Mouse (Mus musculus): ENCODE results near the gene Pthlh. TPM values are rescaled to one million over a fixed set of nuclear protein-coding genes. Genes with fewer than 3 reads are reported as not detected.
"Not testable (repeated sequence)": the region's sequence is repeated elsewhere in the genome, so short reads cannot be mapped to it uniquely, and the experiment has no call there.

The Pthlh gene
- not detected in 2 replicates for polyA plus RNA-seq (2011; ENCODE audit: insufficient read depth, insufficient read length, low read depth, missing spikeins)

DNA sequence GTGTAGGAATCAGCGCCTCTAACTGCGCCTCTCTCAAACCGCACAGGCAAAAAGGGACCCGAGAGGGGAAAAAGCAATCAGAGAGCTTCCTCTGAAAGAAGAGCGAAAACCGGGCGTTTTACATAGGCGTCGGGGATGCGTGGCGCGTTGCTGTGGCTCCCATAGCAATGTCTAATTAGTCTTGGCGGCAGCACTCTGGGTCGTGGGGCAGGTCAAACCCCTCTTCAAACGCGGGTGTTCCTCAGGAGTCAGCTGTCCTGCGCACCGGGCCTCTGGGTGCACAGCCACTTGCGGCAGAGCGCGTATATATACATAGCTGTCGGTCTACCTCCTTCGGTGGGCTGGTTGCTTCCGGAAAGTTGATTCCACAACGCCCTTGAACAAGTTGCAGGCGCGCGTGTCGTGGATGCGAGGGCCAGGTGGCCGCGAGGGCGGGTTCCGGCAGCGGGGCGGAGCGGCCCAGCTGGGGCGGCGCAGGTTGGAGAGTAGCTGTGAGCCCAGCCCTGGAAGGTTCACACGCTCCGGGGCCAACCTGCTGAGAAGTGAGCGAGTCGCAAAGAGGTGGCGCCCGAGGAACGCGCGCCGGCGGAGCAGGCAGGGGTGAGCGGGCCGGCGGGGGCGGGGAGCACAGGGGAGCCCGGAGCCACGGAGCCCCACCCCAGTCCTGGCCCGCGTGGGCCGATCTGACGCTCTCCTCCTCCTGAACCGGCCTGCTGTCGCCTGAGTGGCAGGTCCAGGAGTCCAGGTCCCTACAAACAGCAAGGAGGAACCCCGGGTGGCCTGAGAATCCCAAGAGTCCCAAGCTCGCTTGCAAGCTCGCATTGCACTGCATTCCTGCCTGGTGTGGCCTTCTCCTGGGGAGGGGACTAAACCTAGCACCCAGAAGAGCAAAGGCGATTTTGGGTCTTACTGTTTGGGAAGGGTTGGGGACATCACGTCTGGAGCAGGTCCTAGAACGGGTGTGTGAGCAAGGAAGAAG, at the start of gene Pthlh:
Pthlh (minus strand) TSS at position 597 of the 979 bp plus-strand sequence.
- Histone ChIP-seq H3K4me1 (ENCODE audit: control insufficient read depth, insufficient read depth, low read length) (no peaks in the 10 kb centered on the region), H3K9ac (ENCODE audit: low read depth, poor library complexity, severe bottlenecking) (0 out of 2 replicates have a peak within 1 kb of the TSS, but pooled peaks have one; percentile 25), H3K27ac (ENCODE audit: insufficient read depth, low read length) (no peak within 1 kb of the TSS), H3K9me3 (replicated peaks; ENCODE audit: control insufficient read depth, insufficient read depth, low read length, poor library complexity, severe bottlenecking) (no peaks in the 10 kb centered on the region), H3K36me3 (ENCODE audit: control insufficient read depth, insufficient read depth, low read length, poor library complexity, severe bottlenecking) (no peaks in the 10 kb centered on the region), H3K4me3 (ENCODE audit: low read depth, low read length) (peak within 1 kb of the TSS; percentile 67), H3K27me3 (ENCODE audit: control insufficient read depth, insufficient read depth, low read length, poor library complexity, severe bottlenecking) (peaks cover 4% of the 10 kb centered on the region; the same call in 1 of the 2 replicates)
- peak; percentile 27 for TF ChIP-seq CTCF (IDR thresholded peaks at IDR 0.05; ENCODE audit: low read depth, low read length)
- TF ChIP-seq POLR2A (IDR thresholded peaks at IDR 0.05; ENCODE audit: insufficient read depth, low read length): no peak

DNA sequence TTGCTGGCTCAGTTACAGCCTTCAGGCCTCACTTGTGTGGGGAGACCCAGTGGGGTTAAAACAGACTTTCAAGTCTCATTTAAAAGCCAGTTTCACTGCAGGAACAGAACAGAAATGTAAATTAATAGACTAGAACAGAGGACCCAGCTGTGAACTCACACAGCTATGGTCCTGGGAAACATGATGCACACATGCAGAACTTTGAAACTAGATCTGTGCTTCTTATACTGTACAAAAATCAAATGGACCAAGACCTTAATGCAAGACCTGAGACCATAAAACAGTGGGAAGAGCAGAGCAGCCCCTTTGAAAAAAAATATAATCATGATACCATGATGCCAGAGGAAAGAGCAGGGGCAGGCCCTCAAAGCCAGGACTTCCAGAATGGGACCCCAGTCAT, 49.3 kb upstream of the Pthlh start:
- H3K4me1 ChIP-seq (ENCODE audit: control insufficient read depth, insufficient read depth, low read length): no peaks in the 10 kb centered on the region
- H3K27me3 ChIP-seq (ENCODE audit: control insufficient read depth, insufficient read depth, low read length, poor library complexity, severe bottlenecking): no peaks in the 10 kb centered on the region
- no peak overlapping the region for H3K4me3 ChIP-seq (ENCODE audit: low read depth, low read length)
- no peaks in the 10 kb centered on the region for H3K36me3 ChIP-seq (ENCODE audit: control insufficient read depth, insufficient read depth, low read length, poor library complexity, severe bottlenecking)
- H3K9ac ChIP-seq (ENCODE audit: low read depth, poor library complexity, severe bottlenecking): no peak overlapping the region
- TF ChIP-seq CTCF (IDR thresholded peaks at IDR 0.05; ENCODE audit: low read depth, low read length) (no peak), POLR2A (IDR thresholded peaks at IDR 0.05; ENCODE audit: insufficient read depth, low read length) (no peak), EP300 (IDR thresholded peaks at IDR 0.05; ENCODE audit: insufficient read depth, low read depth, low read length) (no peak)
- no peaks in the 10 kb centered on the region for H3K9me3 ChIP-seq (replicated peaks; ENCODE audit: control insufficient read depth, insufficient read depth, low read length, poor library complexity, severe bottlenecking)
- H3K27ac ChIP-seq (ENCODE audit: insufficient read depth, low read length): no peak overlapping the region

DNA sequence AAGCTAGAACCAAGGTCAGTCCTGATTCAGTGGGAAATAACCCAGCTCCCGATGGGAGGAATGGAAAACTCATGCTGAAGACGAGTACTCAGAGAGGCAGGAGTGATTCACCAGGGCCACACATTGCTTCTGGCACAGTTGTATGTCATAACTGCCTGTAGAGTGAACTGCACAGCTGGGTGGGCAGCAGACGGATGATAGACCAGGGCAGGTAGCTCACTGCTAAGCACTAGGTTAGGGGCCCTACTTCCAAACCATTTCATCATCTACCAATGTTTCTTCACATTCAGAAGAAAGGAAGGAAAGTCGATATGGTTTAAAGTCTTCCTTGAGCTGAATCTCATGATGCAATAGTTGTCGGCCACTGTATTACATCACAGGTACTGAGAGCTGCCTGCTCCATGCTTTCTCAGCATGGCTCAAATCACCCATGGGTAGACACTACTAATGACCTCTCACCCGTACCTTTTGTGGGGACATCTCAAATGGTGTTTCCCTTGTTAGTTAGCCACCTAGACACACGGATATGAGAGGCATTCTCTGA, 46.5 kb upstream of the Pthlh start:
- no peaks in the 10 kb centered on the region for H3K27me3 ChIP-seq (ENCODE audit: control insufficient read depth, insufficient read depth, low read length, poor library complexity, severe bottlenecking)
- TF ChIP-seq POLR2A (IDR thresholded peaks at IDR 0.05; ENCODE audit: insufficient read depth, low read length) (no peak), EP300 (IDR thresholded peaks at IDR 0.05; ENCODE audit: insufficient read depth, low read depth, low read length) (no peak)
- no peaks in the 10 kb centered on the region for H3K9me3 ChIP-seq (replicated peaks; ENCODE audit: control insufficient read depth, insufficient read depth, low read length, poor library complexity, severe bottlenecking)
- no peak overlapping the region for H3K27ac ChIP-seq (ENCODE audit: insufficient read depth, low read length)
- H3K4me3 ChIP-seq (ENCODE audit: low read depth, low read length): no peak overlapping the region
- H3K4me1 ChIP-seq (ENCODE audit: control insufficient read depth, insufficient read depth, low read length): no peaks in the 10 kb centered on the region
- H3K36me3 ChIP-seq (ENCODE audit: control insufficient read depth, insufficient read depth, low read length, poor library complexity, severe bottlenecking): no peaks in the 10 kb centered on the region
- H3K9ac ChIP-seq (ENCODE audit: low read depth, poor library complexity, severe bottlenecking): no peak overlapping the region

DNA sequence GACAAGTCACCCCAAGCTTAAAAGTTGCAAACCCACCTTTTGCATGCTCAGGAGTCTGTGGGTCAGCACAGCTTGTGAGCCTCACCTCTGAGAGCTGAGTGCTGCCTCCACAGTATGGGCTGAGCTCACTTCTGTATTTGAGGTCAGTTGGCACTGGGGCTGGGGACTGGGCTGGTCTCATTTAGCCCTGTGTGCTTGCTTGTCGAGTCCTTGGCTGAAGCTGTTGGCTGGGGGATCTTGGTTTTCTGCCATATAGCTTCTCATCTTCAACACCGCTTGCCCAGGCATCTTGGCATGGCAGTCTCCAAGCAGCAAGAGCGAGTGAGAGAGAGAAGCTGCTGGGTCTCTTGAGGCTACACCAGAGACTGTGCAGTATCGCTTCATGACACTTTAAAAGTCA, 46.1 kb upstream of the Pthlh start:
- Histone ChIP-seq H3K9me3 (replicated peaks; ENCODE audit: control insufficient read depth, insufficient read depth, low read length, poor library complexity, severe bottlenecking) (no peaks in the 10 kb centered on the region), H3K27me3 (ENCODE audit: control insufficient read depth, insufficient read depth, low read length, poor library complexity, severe bottlenecking) (no peaks in the 10 kb centered on the region), H3K4me1 (ENCODE audit: control insufficient read depth, insufficient read depth, low read length) (no peaks in the 10 kb centered on the region), H3K4me3 (ENCODE audit: low read depth, low read length) (no peak overlapping the region), H3K27ac (ENCODE audit: insufficient read depth, low read length) (no peak overlapping the region), H3K36me3 (ENCODE audit: control insufficient read depth, insufficient read depth, low read length, poor library complexity, severe bottlenecking) (no peaks in the 10 kb centered on the region), H3K9ac (ENCODE audit: low read depth, poor library complexity, severe bottlenecking) (no peak overlapping the region)
- TF ChIP-seq EP300 (IDR thresholded peaks at IDR 0.05; ENCODE audit: insufficient read depth, low read depth, low read length) (no peak), POLR2A (IDR thresholded peaks at IDR 0.05; ENCODE audit: insufficient read depth, low read length) (no peak), CTCF (IDR thresholded peaks at IDR 0.05; ENCODE audit: low read depth, low read length) (no peak)

DNA sequence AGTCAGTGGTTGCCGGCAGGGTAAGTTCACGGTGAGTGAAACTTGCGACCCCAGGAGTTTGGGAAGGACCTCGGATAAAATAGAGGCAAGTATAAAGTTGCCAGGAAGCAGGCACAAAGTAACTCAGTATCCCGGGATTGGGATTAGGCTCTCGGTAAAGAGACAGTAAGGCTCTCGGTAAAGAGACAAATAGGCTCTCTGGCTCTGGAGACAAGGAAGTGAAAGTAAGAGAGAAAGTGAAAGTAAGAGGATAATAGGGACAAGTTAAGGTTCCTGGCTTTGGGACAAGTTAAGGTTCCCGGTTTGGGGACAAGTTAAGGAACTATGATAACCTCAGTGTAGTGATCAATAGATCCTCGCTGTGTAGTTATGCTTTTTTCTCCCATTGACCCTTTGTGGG, 40.3 kb upstream of the Pthlh start:
- H3K9ac ChIP-seq (ENCODE audit: low read depth, poor library complexity, severe bottlenecking): not testable (repeated sequence)

DNA sequence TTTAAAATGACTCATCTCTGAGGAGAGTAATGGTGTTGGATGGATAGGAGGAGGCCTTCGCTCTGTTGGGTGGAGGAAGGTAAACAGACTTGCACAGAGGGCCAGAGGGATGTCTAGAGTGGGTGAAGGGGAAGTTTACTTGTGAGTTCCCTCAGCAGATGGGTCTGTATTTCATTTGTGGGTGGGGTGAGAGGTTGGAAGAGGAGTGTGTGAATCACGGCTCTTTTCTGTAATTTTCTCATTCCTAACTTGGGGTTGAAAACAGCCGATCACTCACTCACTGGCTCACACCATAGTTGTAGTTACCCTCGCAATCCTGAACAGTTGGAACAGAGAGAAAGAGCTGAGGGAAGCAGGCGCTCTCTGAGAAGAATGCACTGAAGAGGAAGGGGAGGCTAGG, 35.6 kb upstream of the Pthlh start:
- Histone ChIP-seq H3K27me3 (ENCODE audit: control insufficient read depth, insufficient read depth, low read length, poor library complexity, severe bottlenecking) (no peaks in the 10 kb centered on the region), H3K36me3 (ENCODE audit: control insufficient read depth, insufficient read depth, low read length, poor library complexity, severe bottlenecking) (no peaks in the 10 kb centered on the region), H3K9ac (ENCODE audit: low read depth, poor library complexity, severe bottlenecking) (no peak overlapping the region), H3K4me1 (ENCODE audit: control insufficient read depth, insufficient read depth, low read length) (no peaks in the 10 kb centered on the region), H3K9me3 (replicated peaks; ENCODE audit: control insufficient read depth, insufficient read depth, low read length, poor library complexity, severe bottlenecking) (peaks cover 2% of the 10 kb centered on the region; the same call in 1 of the 2 replicates), H3K27ac (ENCODE audit: insufficient read depth, low read length) (no peak overlapping the region), H3K4me3 (ENCODE audit: low read depth, low read length) (no peak overlapping the region)
- TF ChIP-seq POLR2A (IDR thresholded peaks at IDR 0.05; ENCODE audit: insufficient read depth, low read length): no peak
- no peak for TF ChIP-seq CTCF (IDR thresholded peaks at IDR 0.05; ENCODE audit: low read depth, low read length)
- TF ChIP-seq EP300 (IDR thresholded peaks at IDR 0.05; ENCODE audit: insufficient read depth, low read depth, low read length): no peak

More for the DNA sequence above, 40.3 kb upstream of the Pthlh start:
- not testable (repeated sequence) for H3K4me3 ChIP-seq (ENCODE audit: low read depth, low read length); H3K27me3 ChIP-seq (ENCODE audit: control insufficient read depth, insufficient read depth, low read length, poor library complexity, severe bottlenecking); H3K36me3 ChIP-seq (ENCODE audit: control insufficient read depth, insufficient read depth, low read length, poor library complexity, severe bottlenecking); H3K9me3 ChIP-seq (replicated peaks; ENCODE audit: control insufficient read depth, insufficient read depth, low read length, poor library complexity, severe bottlenecking); H3K27ac ChIP-seq (ENCODE audit: insufficient read depth, low read length); H3K4me1 ChIP-seq (ENCODE audit: control insufficient read depth, insufficient read depth, low read length)
